Mouse (Mus musculus): ENCODE measurements at regions not wholly inside any gene's neighbourhood (a gene's known extent, or its start where the extent isn't known, plus 50 kb on each side); places are given as distances from the start of the nearest gene placed in this dataset.

GRCm38 (mm10) chr1:151087811-151088511 is 94.4 kb upstream of the Gm47985 start:
- no peak for DNase-seq
- intact Hi-C loops (cut with DNase I), result no loop called here

- intact Hi-C loops (cut with DNase I), result no loop called here
- no peak for DNase-seq
Measured at GRCm38 (mm10) chr1:151088535-151089125, 93.7 kb upstream of the Gm47985 start.

- intact Hi-C loops (cut with DNase I), result no loop called here
- no peak for DNase-seq
Measured at GRCm38 (mm10) chr1:151092035-151092434, 90.3 kb upstream of the Gm47985 start.

GRCm38 (mm10) chr1:151095344-151096050 is 86.8 kb upstream of the Gm47985 start:
- intact Hi-C loops (cut with DNase I), result loop anchor here (5.0 kb wide), 1 partner anchor 77 kb away; no protein-coding TSS in a partner anchor
- DNase-seq, result no peak

GRCm38 (mm10) chr1:151096079-151096478 is 86.3 kb upstream of the Gm47985 start:
- no peak for DNase-seq

GRCm38 (mm10) chr1:151097506-151097905 is 84.8 kb upstream of the Gm47985 start:
- intact Hi-C loops (cut with DNase I), result loop anchor here (5.0 kb wide), 1 partner anchor 75 kb away; no protein-coding TSS in a partner anchor
- DNase-seq, result no peak

More at GRCm38 (mm10) chr1:151096079-151096478, 86.3 kb upstream of the Gm47985 start:
- intact Hi-C loops (cut with DNase I), result loop anchor here (5.0 kb wide), 1 partner anchor 76 kb away; no protein-coding TSS in a partner anchor

- DNase-seq, result no peak
- intact Hi-C loops (cut with DNase I), result loop anchor here (5.0 kb wide), 1 partner anchor 74 kb away; no protein-coding TSS in a partner anchor
Measured at GRCm38 (mm10) chr1:151098763-151099162, 83.6 kb upstream of the Gm47985 start.

GRCm38 (mm10) chr1:151100565-151101483 is 81.5 kb upstream of the Gm47985 start:
- intact Hi-C loops (cut with DNase I), result no loop called here
- DNase-seq, result no peak

- no peak for DNase-seq
- intact Hi-C loops (cut with DNase I), result no loop called here
Measured at GRCm38 (mm10) chr1:151101516-151101915, 80.8 kb upstream of the Gm47985 start.

GRCm38 (mm10) chr1:151102061-151102460 is 80.3 kb upstream of the Gm47985 start:
- no peak for DNase-seq
- intact Hi-C loops (cut with DNase I), result no loop called here

GRCm38 (mm10) chr1:151102646-151103391 is 79.5 kb upstream of the Gm47985 start:
- DNase-seq, result peak in 1 of 2 experiments; percentile 41

GRCm38 (mm10) chr1:151103522-151104037 is 78.8 kb upstream of the Gm47985 start:
- DNase-seq, result no peak
- intact Hi-C loops (cut with DNase I), result loop anchor here (2.0 kb wide), 1 partner anchor 23 kb away; no protein-coding TSS in a partner anchor

More at GRCm38 (mm10) chr1:151102646-151103391, 79.5 kb upstream of the Gm47985 start:
- intact Hi-C loops (cut with DNase I), result no loop called here

GRCm38 (mm10) chr1:151104346-151104745 is 78.0 kb upstream of the Gm47985 start:
- intact Hi-C loops (cut with DNase I), result loop anchor here (2.0 kb wide), 1 partner anchor 24 kb away; no protein-coding TSS in a partner anchor

GRCm38 (mm10) chr1:151104806-151105205 is 77.5 kb upstream of the Gm47985 start:
- intact Hi-C loops (cut with DNase I), result loop anchor here (2.0 kb wide), 1 partner anchor 24 kb away; no protein-coding TSS in a partner anchor

More at GRCm38 (mm10) chr1:151104346-151104745, 78.0 kb upstream of the Gm47985 start:
- DNase-seq, result no peak

GRCm38 (mm10) chr1:151105251-151105650 is 77.1 kb upstream of the Gm47985 start:
- intact Hi-C loops (cut with DNase I), result loop anchor here (2.0 kb wide), 1 partner anchor 24 kb away; no protein-coding TSS in a partner anchor
- peak in 1 of 2 experiments; percentile 35 for DNase-seq

More at GRCm38 (mm10) chr1:151104806-151105205, 77.5 kb upstream of the Gm47985 start:
- no peak for DNase-seq

- DNase-seq, result no peak
- intact Hi-C loops (cut with DNase I), result no loop called here
Measured at GRCm38 (mm10) chr1:151107401-151107800, 74.9 kb upstream of the Gm47985 start.

- intact Hi-C loops (cut with DNase I), result no loop called here
- no peak for DNase-seq
Measured at GRCm38 (mm10) chr1:151109333-151109732, 73.0 kb upstream of the Gm47985 start.

GRCm38 (mm10) chr1:151110412-151110811 is 71.9 kb upstream of the Gm47985 start:
- intact Hi-C loops (cut with DNase I), result no loop called here
- DNase-seq, result no peak

GRCm38 (mm10) chr1:151111683-151112082 is 70.7 kb upstream of the Gm47985 start:
- DNase-seq, result no peak
- intact Hi-C loops (cut with DNase I), result no loop called here

All from heart, postnatal 36 days (tissue).